Mouse (Mus musculus): Measurements from ENCODE around the gene P2rx6. TPM values are rescaled to one million over a fixed set of nuclear protein-coding genes. Genes with fewer than 3 reads are reported as not detected.
"Not testable (repeated sequence)": the region's sequence is repeated elsewhere in the genome, so short reads cannot be mapped to it uniquely, and the experiment has no call there.

Gene P2rx6
- polyA plus RNA-seq, 1 experiment: 0.86 TPM

GRCm38 (mm10) chr16:17614740-17615139 lies 53.1 kb downstream of the P2rx6 start:
- H3K4me3 ChIP-seq (ENCODE audit: insufficient read depth, low read depth, low read length); H3K27me3 ChIP-seq (replicated peaks; ENCODE audit: control insufficient read depth, insufficient read depth, low read length); H3K27ac ChIP-seq (ENCODE audit: insufficient read depth, low read depth, low read length); DNase-seq; H3K36me3 ChIP-seq (ENCODE audit: control insufficient read depth, insufficient read depth, low read length); H3K4me1 ChIP-seq (ENCODE audit: control insufficient read depth, insufficient read depth, low read length): not testable (repeated sequence)
- TF ChIP-seq CTCF (conservative IDR thresholded peaks at IDR 0.05; ENCODE audit: insufficient read depth, insufficient read length, low read depth, low read length): peak; percentile 27; the same call in 1 of the 2 replicates
- WGBS: 91% methylated on average over 6 of the region's 6 CpGs

GRCm38 (mm10) chr16:17616212-17616611 lies 54.5 kb downstream of the P2rx6 start:
- 72% methylated on average over 5 of the region's 5 CpGs for WGBS
- H3K27me3 ChIP-seq (replicated peaks; ENCODE audit: control insufficient read depth, insufficient read depth, low read length): no peaks in the 10 kb centered on the region
- no peak overlapping the region for H3K27ac ChIP-seq (ENCODE audit: insufficient read depth, low read depth, low read length)

GRCm38 (mm10) chr16:17617922-17618565 lies 56.4 kb downstream of the P2rx6 start:
- Histone ChIP-seq H3K27ac (ENCODE audit: insufficient read depth, low read depth, low read length) (no peak overlapping the region), H3K4me3 (ENCODE audit: insufficient read depth, low read depth, low read length) (no peak overlapping the region), H3K4me1 (ENCODE audit: control insufficient read depth, insufficient read depth, low read length) (no peaks in the 10 kb centered on the region), H3K27me3 (replicated peaks; ENCODE audit: control insufficient read depth, insufficient read depth, low read length) (no peaks in the 10 kb centered on the region), H3K36me3 (ENCODE audit: control insufficient read depth, insufficient read depth, low read length) (no peaks in the 10 kb centered on the region)
- 13% methylated on average over 13 of the region's 13 CpGs for WGBS
- peak; percentile 54 for DNase-seq
- TF ChIP-seq POLR2A (IDR thresholded peaks at IDR 0.05; ENCODE audit: low read depth, low read length) (no peak), CTCF (conservative IDR thresholded peaks at IDR 0.05; ENCODE audit: insufficient read depth, insufficient read length, low read depth, low read length) (peak; percentile 71)

More at GRCm38 (mm10) chr16:17616212-17616611, 54.5 kb downstream of the P2rx6 start:
- TF ChIP-seq POLR2A (IDR thresholded peaks at IDR 0.05; ENCODE audit: low read depth, low read length) (no peak), CTCF (conservative IDR thresholded peaks at IDR 0.05; ENCODE audit: insufficient read depth, insufficient read length, low read depth, low read length) (no peak)
- H3K4me3 ChIP-seq (ENCODE audit: insufficient read depth, low read depth, low read length): no peak overlapping the region
- DNase-seq: no peak
- H3K4me1 ChIP-seq (ENCODE audit: control insufficient read depth, insufficient read depth, low read length): no peaks in the 10 kb centered on the region
- no peaks in the 10 kb centered on the region for H3K36me3 ChIP-seq (ENCODE audit: control insufficient read depth, insufficient read depth, low read length)

- Histone ChIP-seq H3K4me1 (ENCODE audit: control insufficient read depth, insufficient read depth, low read length) (no peaks in the 10 kb centered on the region), H3K27ac (ENCODE audit: insufficient read depth, low read depth, low read length) (no peak within 1 kb of the TSS), H3K4me3 (ENCODE audit: insufficient read depth, low read depth, low read length) (peak within 1 kb of the TSS; percentile 81), H3K27me3 (replicated peaks; ENCODE audit: control insufficient read depth, insufficient read depth, low read length) (no peaks in the 10 kb centered on the region), H3K36me3 (ENCODE audit: control insufficient read depth, insufficient read depth, low read length) (no peaks in the 10 kb centered on the region)
- no peak for TF ChIP-seq CTCF (conservative IDR thresholded peaks at IDR 0.05; ENCODE audit: insufficient read depth, insufficient read length, low read depth, low read length)
- TF ChIP-seq POLR2A (IDR thresholded peaks at IDR 0.05; ENCODE audit: low read depth, low read length): no peak
- DNase-seq: peak; percentile 95
- 1% methylated on average over 60 of the region's 60 CpGs for WGBS
Observed at GRCm38 (mm10) chr16:17619198-17620105, 57.8 kb downstream of the P2rx6 start, which contains the start of gene Smpd4. Gene Smpd4 (plus strand): TSS chr16:17619354.

GRCm38 (mm10) chr16:17621936-17622335 lies 60.3 kb downstream of the P2rx6 start:
- 85% methylated on average over 1 of the region's 1 CpGs for WGBS
- TF ChIP-seq CTCF (conservative IDR thresholded peaks at IDR 0.05; ENCODE audit: insufficient read depth, insufficient read length, low read depth, low read length): no peak

GRCm38 (mm10) chr16:17625488-17626268 lies 64.0 kb downstream of the P2rx6 start:
- TF ChIP-seq POLR2A (IDR thresholded peaks at IDR 0.05; ENCODE audit: low read depth, low read length) (no peak), CTCF (conservative IDR thresholded peaks at IDR 0.05; ENCODE audit: insufficient read depth, insufficient read length, low read depth, low read length) (peak; percentile 59)
- WGBS: 65% methylated on average over 8 of the region's 8 CpGs
- peak; percentile 21 for DNase-seq
- Histone ChIP-seq H3K27me3 (replicated peaks; ENCODE audit: control insufficient read depth, insufficient read depth, low read length) (no peaks in the 10 kb centered on the region), H3K27ac (ENCODE audit: insufficient read depth, low read depth, low read length) (no peak overlapping the region), H3K4me3 (ENCODE audit: insufficient read depth, low read depth, low read length) (no peak overlapping the region), H3K36me3 (ENCODE audit: control insufficient read depth, insufficient read depth, low read length) (no peaks in the 10 kb centered on the region), H3K4me1 (ENCODE audit: control insufficient read depth, insufficient read depth, low read length) (no peaks in the 10 kb centered on the region)

More at GRCm38 (mm10) chr16:17621936-17622335, 60.3 kb downstream of the P2rx6 start:
- no peak overlapping the region for H3K4me3 ChIP-seq (ENCODE audit: insufficient read depth, low read depth, low read length)
- no peak overlapping the region for H3K27ac ChIP-seq (ENCODE audit: insufficient read depth, low read depth, low read length)
- no peaks in the 10 kb centered on the region for H3K4me1 ChIP-seq (ENCODE audit: control insufficient read depth, insufficient read depth, low read length)
- no peak for DNase-seq
- H3K36me3 ChIP-seq (ENCODE audit: control insufficient read depth, insufficient read depth, low read length): no peaks in the 10 kb centered on the region
- H3K27me3 ChIP-seq (replicated peaks; ENCODE audit: control insufficient read depth, insufficient read depth, low read length): no peaks in the 10 kb centered on the region

All from kidney, adult 2 months (tissue).